Mouse (Mus musculus): ENCODE data around the gene Epha1. TPM values are rescaled to one million over a fixed set of nuclear protein-coding genes. Genes with fewer than 3 reads are reported as not detected.

Gene Epha1
- 0.39 TPM for polyA plus RNA-seq (2014; fragmentation: Illumina TruSeq; extraction: RNeasy Lipid Tissue Mini Kit (QIAGEN cat#74804); ENCODE audit: low read depth, low replicate concordance)

DNA sequence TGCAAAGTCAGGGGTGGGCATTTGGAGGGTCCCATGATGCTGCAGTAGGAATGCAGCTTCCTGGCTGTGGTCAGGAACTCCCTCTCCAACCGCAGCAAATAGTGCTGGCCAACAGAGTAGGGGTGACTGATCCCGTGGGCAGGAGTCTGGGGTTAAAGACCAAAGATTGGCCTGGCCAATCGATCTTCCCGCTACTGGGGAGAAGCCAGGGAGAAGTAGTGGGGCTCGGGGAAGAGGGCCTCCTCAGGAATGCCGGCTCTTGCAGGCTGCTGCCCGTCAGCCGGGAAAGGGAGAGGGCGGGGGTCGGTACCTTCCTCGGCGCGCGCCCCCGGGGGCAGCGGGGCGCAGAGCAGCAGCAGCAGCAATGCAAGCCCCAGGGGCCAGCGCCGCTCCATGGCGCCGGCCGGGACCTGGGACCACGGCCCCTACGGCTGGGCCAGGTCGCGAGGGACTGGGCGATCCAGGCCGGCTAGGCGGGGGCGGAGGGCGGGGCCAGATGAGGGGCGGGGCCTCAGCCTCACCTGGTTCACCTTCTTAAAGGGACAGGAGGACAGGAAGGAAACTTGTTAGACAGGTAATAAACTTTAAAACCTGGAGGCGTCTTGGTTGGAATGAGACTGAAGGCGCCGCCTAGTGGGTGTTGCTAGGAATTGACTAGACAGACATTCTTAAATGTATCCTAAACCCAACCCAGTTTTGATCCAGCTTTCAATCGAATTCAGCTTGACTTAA, at the start of gene Epha1:
Epha1 (minus strand) TSS at position 453 of the 732 bp plus-strand sequence.

DNA sequence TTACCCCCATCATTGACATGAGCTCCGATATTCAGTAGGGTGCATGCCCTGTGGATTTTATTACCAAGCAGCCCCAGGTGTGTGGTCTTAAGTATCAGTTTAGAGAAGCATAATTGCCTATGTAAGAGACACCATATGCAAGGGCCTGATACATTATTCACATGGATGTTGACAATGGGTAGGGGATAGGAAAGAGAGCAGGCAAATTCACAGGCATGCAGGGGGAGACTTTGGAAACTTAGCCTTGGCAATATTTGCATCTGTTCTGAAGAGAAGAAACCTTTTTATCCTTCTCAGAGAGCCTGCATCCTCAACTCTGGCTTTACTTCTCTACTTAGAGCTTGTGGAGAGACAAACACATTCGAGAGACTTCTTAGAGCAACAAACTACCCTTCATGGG, 32.1 kb upstream of the Epha1 start, which contains the start of gene Tas2r135:
Tas2r135 (plus strand) TSS at position 301 of the 400 bp plus-strand sequence.

GRCm38 (mm10) chr6:42399938-42400337, 26.9 kb upstream of the Epha1 start, which contains the start of gene Tas2r143:
TSS of gene Tas2r143 (plus strand) at chr6:42400238.

GRCm38 (mm10) chr6:42349426-42350020, 23.5 kb downstream of the Epha1 start, which contains the start of gene Zyx:
TSS of gene Zyx (plus strand) at chr6:42349630.

DNA sequence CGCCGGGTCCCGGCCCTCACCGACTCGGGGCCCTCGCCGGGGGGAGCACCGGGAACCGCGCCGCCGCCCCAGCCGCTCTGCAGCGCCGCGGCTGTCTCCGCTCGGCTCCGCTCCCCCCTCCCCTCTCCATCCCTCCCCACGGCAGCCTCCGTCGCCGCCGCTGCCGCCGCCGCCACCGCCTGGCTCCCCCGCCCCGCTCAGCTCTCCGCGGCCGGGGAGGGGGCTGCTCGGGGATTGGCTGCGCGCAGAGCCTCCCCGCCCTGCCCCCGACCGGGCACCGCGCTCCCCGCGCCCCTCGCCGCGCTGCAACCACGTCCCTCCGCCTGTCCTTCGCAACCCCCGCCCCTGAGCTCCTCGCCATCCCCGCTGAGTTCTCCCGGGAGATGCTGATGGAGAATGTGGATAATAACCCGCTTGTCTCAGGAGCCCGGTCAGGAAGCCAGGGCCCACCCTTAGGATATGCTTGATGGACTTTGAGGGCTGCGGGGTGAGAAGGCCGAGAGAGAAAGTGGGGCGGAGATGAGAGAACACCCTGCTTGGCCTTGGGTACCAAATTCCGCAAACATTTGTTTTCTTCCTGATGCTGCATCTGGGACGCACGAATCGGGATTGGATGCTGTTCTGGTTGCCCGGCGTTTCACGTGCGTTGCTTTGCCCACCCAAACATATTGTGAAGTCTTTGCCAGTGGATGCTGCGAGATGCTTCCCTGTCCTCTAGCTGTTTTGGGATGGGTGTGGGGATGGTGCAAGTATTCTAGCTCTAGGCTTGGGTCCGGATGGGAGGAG, 48.4 kb downstream of the Epha1 start, which contains the start of gene Fam131b:
Fam131b (minus strand) TSS at position 162 of the 786 bp plus-strand sequence.

Other genes starting within 250 kb of the Epha1 start
- not detected for gene Tas2r139, start 232.3 kb downstream of the Epha1 start, polyA plus RNA-seq (2014; fragmentation: Illumina TruSeq; extraction: RNeasy Lipid Tissue Mini Kit (QIAGEN cat#74804); ENCODE audit: low read depth, low replicate concordance)
- not detected for gene Tas2r144, start 157.9 kb downstream of the Epha1 start, polyA plus RNA-seq (2014; fragmentation: Illumina TruSeq; extraction: RNeasy Lipid Tissue Mini Kit (QIAGEN cat#74804); ENCODE audit: low read depth, low replicate concordance)
- gene Gstk1, start 127.3 kb downstream of the Epha1 start, polyA plus RNA-seq (2014; fragmentation: Illumina TruSeq; extraction: RNeasy Lipid Tissue Mini Kit (QIAGEN cat#74804); ENCODE audit: low read depth, low replicate concordance), result 186 TPM
- not detected for gene Tmem139, start 111.3 kb downstream of the Epha1 start, polyA plus RNA-seq (2014; fragmentation: Illumina TruSeq; extraction: RNeasy Lipid Tissue Mini Kit (QIAGEN cat#74804); ENCODE audit: low read depth, low replicate concordance)
- 9.2 TPM for gene Casp2, start 108.3 kb downstream of the Epha1 start, polyA plus RNA-seq (2014; fragmentation: Illumina TruSeq; extraction: RNeasy Lipid Tissue Mini Kit (QIAGEN cat#74804); ENCODE audit: low read depth, low replicate concordance)
- gene Clcn1, start 86.6 kb downstream of the Epha1 start, polyA plus RNA-seq (2014; fragmentation: Illumina TruSeq; extraction: RNeasy Lipid Tissue Mini Kit (QIAGEN cat#74804); ENCODE audit: low read depth, low replicate concordance), result 13.2 TPM
- 0.65 TPM for gene Fam131b, start 48.6 kb downstream of the Epha1 start, polyA plus RNA-seq (2014; fragmentation: Illumina TruSeq; extraction: RNeasy Lipid Tissue Mini Kit (QIAGEN cat#74804); ENCODE audit: low read depth, low replicate concordance)
- 59.6 TPM for gene Zyx, start 23.6 kb downstream of the Epha1 start, polyA plus RNA-seq (2014; fragmentation: Illumina TruSeq; extraction: RNeasy Lipid Tissue Mini Kit (QIAGEN cat#74804); ENCODE audit: low read depth, low replicate concordance)
- gene Tas2r143, start 27.0 kb upstream of the Epha1 start, polyA plus RNA-seq (2014; fragmentation: Illumina TruSeq; extraction: RNeasy Lipid Tissue Mini Kit (QIAGEN cat#74804); ENCODE audit: low read depth, low replicate concordance), result not detected
- not detected for gene Tas2r135, start 32.2 kb upstream of the Epha1 start, polyA plus RNA-seq (2014; fragmentation: Illumina TruSeq; extraction: RNeasy Lipid Tissue Mini Kit (QIAGEN cat#74804); ENCODE audit: low read depth, low replicate concordance)
- gene Tas2r126, start 61.3 kb upstream of the Epha1 start, polyA plus RNA-seq (2014; fragmentation: Illumina TruSeq; extraction: RNeasy Lipid Tissue Mini Kit (QIAGEN cat#74804); ENCODE audit: low read depth, low replicate concordance), result not detected
- not detected for gene Olfr458, start 91.9 kb upstream of the Epha1 start, polyA plus RNA-seq (2014; fragmentation: Illumina TruSeq; extraction: RNeasy Lipid Tissue Mini Kit (QIAGEN cat#74804); ENCODE audit: low read depth, low replicate concordance)
- not detected for gene Olfr457, start 103.1 kb upstream of the Epha1 start, polyA plus RNA-seq (2014; fragmentation: Illumina TruSeq; extraction: RNeasy Lipid Tissue Mini Kit (QIAGEN cat#74804); ENCODE audit: low read depth, low replicate concordance)
- not detected for gene Olfr456, start 113.9 kb upstream of the Epha1 start, polyA plus RNA-seq (2014; fragmentation: Illumina TruSeq; extraction: RNeasy Lipid Tissue Mini Kit (QIAGEN cat#74804); ENCODE audit: low read depth, low replicate concordance)
- gene Olfr455, start 174.3 kb upstream of the Epha1 start, polyA plus RNA-seq (2014; fragmentation: Illumina TruSeq; extraction: RNeasy Lipid Tissue Mini Kit (QIAGEN cat#74804); ENCODE audit: low read depth, low replicate concordance), result not detected
- gene Tcaf3, start 224.4 kb upstream of the Epha1 start, polyA plus RNA-seq (2014; fragmentation: Illumina TruSeq; extraction: RNeasy Lipid Tissue Mini Kit (QIAGEN cat#74804); ENCODE audit: low read depth, low replicate concordance), result not detected

All from heart, adult 10 weeks (tissue).